Mouse (Mus musculus) mammary gland, adult 2 months (tissue): ENCODE results near the gene Gm10770. TPM values are rescaled to one million over a fixed set of nuclear protein-coding genes. Genes with fewer than 3 reads are reported as not detected.

ENCODE experiments used
- polyA plus RNA-seq: library from polyadenylated mRNA; depleted of rRNA; stranded (reverse); fragments of >200 nt; gene quantifications from 2 replicates; pipeline ENCODE4 v1.2.3, GENCODE M21; 2012; ENCODE audit warnings: low replicate concordance; rRNA removed

The Gm10770 gene
- not detected in 2 replicates for polyA plus RNA-seq

GRCm38 (mm10) chr2:150179579-150179978 lies at the start of gene Gm10770:
Gene Gm10770, minus strand, starts transcription at chr2:150179679.

GRCm38 (mm10) chr2:150217600-150218362 lies 38.3 kb upstream of the Gm10770 start, which contains the start of gene Zfp937:
Gene Zfp937, plus strand, starts transcription at chr2:150218073.

GRCm38 (mm10) chr2:150181570-150181999 lies 2.1 kb upstream of the Gm10770 start, which contains the start of gene Gm14139:
Gene Gm14139, plus strand, starts transcription at chr2:150181755.

GRCm38 (mm10) chr2:150136435-150136897 lies 43.0 kb downstream of the Gm10770 start, which contains the start of gene Zfp120:
Gene Zfp120, minus strand, starts transcription at chr2:150136708.

Other genes starting within 250 kb of the Gm10770 start
- 0.85 and 4.2 TPM in 2 replicates for gene Zfp120, start 43.0 kb downstream of the Gm10770 start, polyA plus RNA-seq
- gene Gm14139, start 2.1 kb upstream of the Gm10770 start, polyA plus RNA-seq: not detected in 2 replicates
- 0.11 and 0.69 TPM in 2 replicates for gene Zfp937, start 38.4 kb upstream of the Gm10770 start, polyA plus RNA-seq
- 0.36 TPM in 1 of 2 replicates, not detected in the other for gene Gm21994, start 75.9 kb upstream of the Gm10770 start, polyA plus RNA-seq
- gene Gm14124, start 77.8 kb upstream of the Gm10770 start, polyA plus RNA-seq: not detected in 2 replicates
- gene Gm10130, start 144.0 kb upstream of the Gm10770 start, polyA plus RNA-seq: not detected in 2 replicates
- gene 3300002I08Rik, start 183.1 kb upstream of the Gm10770 start, polyA plus RNA-seq: 1.4 and 1.6 TPM in 2 replicates